Mouse (Mus musculus): Measurements from ENCODE around the gene Acyp1.
"Not testable (repeated sequence)": the region's sequence is repeated elsewhere in the genome, so short reads cannot be mapped to it uniquely, and the experiment has no call there.

The Acyp1 gene

GRCm38 (mm10) chr12:85284331-85284730 lies 3.9 kb downstream of the Acyp1 start:
- DNase-seq (ENCODE audit: low read depth, low spot score): no peak

- DNase-seq (ENCODE audit: low read depth, low spot score): not testable (repeated sequence)
Measured at GRCm38 (mm10) chr12:85281756-85282155, 6.5 kb downstream of the Acyp1 start.

- DNase-seq (ENCODE audit: low read depth, low spot score): peak; percentile 23
Measured at GRCm38 (mm10) chr12:85280845-85281651, 7.2 kb downstream of the Acyp1 start.

- peak; percentile 98 for DNase-seq (ENCODE audit: low read depth, low spot score)
Measured at GRCm38 (mm10) chr12:85280105-85280844, 8.0 kb downstream of the Acyp1 start.

GRCm38 (mm10) chr12:85279396-85280080 lies 8.7 kb downstream of the Acyp1 start:
- DNase-seq (ENCODE audit: low read depth, low spot score): no peak

GRCm38 (mm10) chr12:85278919-85279318 lies 9.3 kb downstream of the Acyp1 start:
- DNase-seq (ENCODE audit: low read depth, low spot score): no peak

GRCm38 (mm10) chr12:85276273-85276672 lies 12.0 kb downstream of the Acyp1 start:
- no peak for DNase-seq (ENCODE audit: low read depth, low spot score)

GRCm38 (mm10) chr12:85273508-85273907 lies 14.7 kb downstream of the Acyp1 start:
- DNase-seq (ENCODE audit: low read depth, low spot score): no peak

- peak; percentile 95 for DNase-seq (ENCODE audit: low read depth, low spot score)
Measured at GRCm38 (mm10) chr12:85271843-85272206, 16.4 kb downstream of the Acyp1 start.

- peak; percentile 82 for DNase-seq (ENCODE audit: low read depth, low spot score)
Measured at GRCm38 (mm10) chr12:85271132-85271842, 17.0 kb downstream of the Acyp1 start.

- peak; percentile 93 for DNase-seq (ENCODE audit: low read depth, low spot score)
Measured at GRCm38 (mm10) chr12:85270319-85270718, 17.9 kb downstream of the Acyp1 start, which contains the start of gene Mlh3. Mlh3 (minus strand) TSS chr12:85270599.

GRCm38 (mm10) chr12:85269821-85270220 lies 18.4 kb downstream of the Acyp1 start:
- no peak for DNase-seq (ENCODE audit: low read depth, low spot score)

- no peak for DNase-seq (ENCODE audit: low read depth, low spot score)
Measured at GRCm38 (mm10) chr12:85266248-85266647, 22.0 kb downstream of the Acyp1 start.

- no peak for DNase-seq (ENCODE audit: low read depth, low spot score)
Measured at GRCm38 (mm10) chr12:85264940-85265339, 23.3 kb downstream of the Acyp1 start.

GRCm38 (mm10) chr12:85264531-85264930 lies 23.7 kb downstream of the Acyp1 start:
- DNase-seq (ENCODE audit: low read depth, low spot score): no peak

GRCm38 (mm10) chr12:85263190-85263589 lies 25.0 kb downstream of the Acyp1 start:
- DNase-seq (ENCODE audit: low read depth, low spot score): no peak

- peak; percentile 28 for DNase-seq (ENCODE audit: low read depth, low spot score)
Measured at GRCm38 (mm10) chr12:85262489-85262888, 25.7 kb downstream of the Acyp1 start.

- no peak for DNase-seq (ENCODE audit: low read depth, low spot score)
Measured at GRCm38 (mm10) chr12:85257008-85257639, 31.1 kb downstream of the Acyp1 start.

- DNase-seq (ENCODE audit: low read depth, low spot score): no peak
Measured at GRCm38 (mm10) chr12:85256074-85256751, 32.0 kb downstream of the Acyp1 start.

- no peak for DNase-seq (ENCODE audit: low read depth, low spot score)
Measured at GRCm38 (mm10) chr12:85252083-85252482, 36.2 kb downstream of the Acyp1 start.
